Mouse (Mus musculus): Measurements from ENCODE around the gene Gm8773. TPM values are rescaled to one million over a fixed set of nuclear protein-coding genes. Genes with fewer than 3 reads are reported as not detected.

Gene Gm8773
- 11.7 and 13.1 TPM in 2 replicates for polyA plus RNA-seq (2015; fragmentation: Nextera tagmentation; extraction: Ambion mirVana)

DNA sequence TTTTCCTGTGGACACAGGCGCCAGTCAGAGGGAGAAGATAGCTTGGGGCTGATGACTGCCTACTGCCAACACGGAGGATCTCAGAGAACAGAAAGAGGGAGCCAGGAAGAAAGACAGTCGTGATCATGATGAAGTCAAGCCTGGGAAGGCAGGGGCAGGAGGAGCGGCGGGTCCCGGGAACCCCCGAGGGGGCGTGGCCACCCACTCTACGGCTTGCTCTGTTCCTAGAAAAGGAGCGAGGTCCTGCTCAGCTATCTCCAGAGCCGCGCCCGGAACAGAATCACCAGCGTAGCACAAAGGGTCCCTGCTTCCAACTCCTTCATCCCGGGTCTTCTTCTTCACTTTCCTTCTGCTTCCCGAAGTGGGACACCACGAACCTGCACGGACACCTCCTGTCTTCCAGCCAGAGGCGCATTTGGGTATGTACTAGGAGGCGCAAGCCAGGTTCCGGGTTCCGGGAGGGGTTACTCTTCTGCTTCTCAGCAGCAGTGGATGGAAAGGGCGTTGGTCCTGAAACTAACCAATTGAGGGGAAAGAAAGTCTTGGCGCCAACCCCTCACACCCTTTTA lies at the start of gene Gm8773:
TSS of gene Gm8773 (plus strand) at position 51 of the 569 bp plus-strand sequence.
- peaks cover 3% of the 10 kb centered on the region; the same call in 1 of the 2 replicates for H3K4me1 ChIP-seq (replicated peaks)
- H3K27ac ChIP-seq = peak within 1 kb of the TSS; percentile 18; the same call in 1 of the 2 replicates
- peak within 1 kb of the TSS; percentile 75 for H3K9ac ChIP-seq
- 1% methylated on average over 24 of the region's 24 CpGs for WGBS
- peak within 1 kb of the TSS; percentile 81 for H3K4me2 ChIP-seq
- peak; percentile 88 for ATAC-seq (ENCODE audit: low FRiP score)
- no peaks in the 10 kb centered on the region for H3K9me3 ChIP-seq
- H3K27me3 ChIP-seq = peaks cover 6% of the 10 kb centered on the region; the same call in 1 of the 2 replicates
- no peaks in the 10 kb centered on the region for H3K36me3 ChIP-seq
- peak within 1 kb of the TSS; percentile 55 for H3K4me3 ChIP-seq

DNA sequence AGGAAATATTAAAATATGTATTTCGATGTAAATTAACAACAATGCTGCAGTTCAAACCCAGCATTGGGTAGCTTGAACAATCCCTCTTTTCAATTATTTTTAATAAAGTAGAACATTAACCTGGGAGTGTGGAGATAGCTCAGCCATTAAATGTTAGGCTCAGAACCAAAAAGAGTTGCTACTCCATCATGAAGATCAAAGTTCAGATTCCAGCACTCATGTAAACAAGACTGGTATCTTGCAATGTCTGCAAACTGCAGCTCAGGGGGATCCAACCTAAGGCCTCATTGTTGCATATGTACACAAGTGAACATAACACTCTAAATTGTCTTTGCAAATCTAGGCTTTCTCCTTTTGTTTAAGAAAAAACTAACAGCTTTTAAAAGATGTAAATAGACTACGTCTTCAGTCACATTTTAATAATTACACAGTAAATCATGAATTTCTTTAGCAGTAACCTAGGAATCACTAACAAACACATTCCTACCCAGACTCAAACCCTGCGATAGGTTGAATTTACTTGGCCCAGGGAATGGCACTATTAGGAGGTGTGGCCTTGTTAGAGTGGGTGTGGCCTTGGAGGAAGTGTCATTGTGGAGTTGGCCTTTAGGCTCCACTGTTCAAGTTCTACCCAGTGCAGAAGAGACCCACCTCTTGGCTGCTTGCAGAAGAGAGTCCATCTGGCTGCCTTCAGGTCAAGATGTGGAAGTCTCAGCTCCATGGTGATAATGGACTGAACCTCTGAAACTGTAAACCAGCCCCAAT lies 39.8 kb upstream of the Gm8773 start:
- H3K27ac ChIP-seq = no peak overlapping the region
- no peak overlapping the region for H3K4me3 ChIP-seq
- no peak overlapping the region for H3K4me2 ChIP-seq
- no peak overlapping the region for H3K9ac ChIP-seq
- H3K9me3 ChIP-seq = no peaks in the 10 kb centered on the region
- 94% methylated on average over 3 of the region's 3 CpGs for WGBS
- peaks cover 18% of the 10 kb centered on the region for H3K36me3 ChIP-seq
- no peaks in the 10 kb centered on the region for H3K4me1 ChIP-seq (replicated peaks)
- ATAC-seq (ENCODE audit: low FRiP score) = no peak
- no peaks in the 10 kb centered on the region for H3K27me3 ChIP-seq

GRCm38 (mm10) chr5:5536131-5536530 lies 37.5 kb upstream of the Gm8773 start:
- no peaks in the 10 kb centered on the region for H3K9me3 ChIP-seq
- H3K36me3 ChIP-seq = peaks cover 31% of the 10 kb centered on the region
- 92% methylated on average over 1 of the region's 1 CpGs for WGBS
- H3K27me3 ChIP-seq = no peaks in the 10 kb centered on the region
- ATAC-seq (ENCODE audit: low FRiP score) = no peak
- H3K4me2 ChIP-seq = no peak overlapping the region
- no peak overlapping the region for H3K27ac ChIP-seq
- no peak overlapping the region for H3K9ac ChIP-seq
- no peaks in the 10 kb centered on the region for H3K4me1 ChIP-seq (replicated peaks)
- H3K4me3 ChIP-seq = no peak overlapping the region

DNA sequence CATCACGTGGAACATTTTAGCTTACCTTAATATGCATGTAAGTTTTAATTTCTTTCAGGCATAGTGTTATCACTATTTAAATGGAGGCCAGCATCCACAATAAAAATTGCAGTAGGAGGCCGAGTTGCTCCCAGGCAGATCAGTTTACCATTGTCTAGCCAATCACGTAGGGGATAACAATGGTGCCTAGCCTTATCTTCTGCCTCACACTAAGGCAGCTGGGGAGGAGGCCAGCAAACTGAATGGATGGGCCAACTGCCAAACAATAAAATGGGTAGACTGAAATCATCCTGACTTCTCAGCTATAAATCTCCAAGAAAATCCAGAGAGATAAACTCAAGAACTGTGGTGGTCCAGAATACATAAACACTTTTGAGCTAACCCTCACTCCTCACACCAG lies 33.8 kb upstream of the Gm8773 start:
- H3K27ac ChIP-seq = no peak overlapping the region
- H3K9me3 ChIP-seq = no peaks in the 10 kb centered on the region
- no peak overlapping the region for H3K4me2 ChIP-seq
- H3K4me1 ChIP-seq (replicated peaks) = no peaks in the 10 kb centered on the region
- ATAC-seq (ENCODE audit: low FRiP score) = no peak
- no peak overlapping the region for H3K4me3 ChIP-seq
- WGBS = 69% methylated on average over 3 of the region's 3 CpGs
- H3K36me3 ChIP-seq = peaks cover 55% of the 10 kb centered on the region
- no peak overlapping the region for H3K9ac ChIP-seq
- H3K27me3 ChIP-seq = no peaks in the 10 kb centered on the region

DNA sequence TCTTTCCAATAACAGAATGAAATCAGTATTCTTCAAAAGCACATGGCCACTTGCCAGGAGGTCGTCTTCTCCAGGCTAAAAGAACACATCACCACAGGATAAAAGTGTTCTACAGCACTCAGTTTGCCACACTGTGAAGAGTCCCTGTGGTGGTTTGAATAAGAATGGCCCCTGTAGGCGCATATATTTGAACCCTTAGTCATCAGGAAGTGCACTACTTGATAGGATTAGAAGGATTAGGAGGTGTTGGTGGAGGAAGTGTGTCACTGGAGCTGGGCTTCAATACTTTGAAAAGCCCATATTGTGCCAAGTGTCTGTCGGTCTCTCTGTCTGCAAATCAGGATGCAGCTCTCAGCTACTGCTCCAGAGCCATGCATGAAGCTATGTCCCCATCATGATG lies 33.2 kb upstream of the Gm8773 start:
- Histone ChIP-seq H3K9ac (no peak overlapping the region), H3K27ac (no peak overlapping the region), H3K4me1 (replicated peaks) (no peaks in the 10 kb centered on the region), H3K27me3 (no peaks in the 10 kb centered on the region), H3K4me3 (no peak overlapping the region), H3K4me2 (no peak overlapping the region), H3K36me3 (peaks cover 55% of the 10 kb centered on the region), H3K9me3 (no peaks in the 10 kb centered on the region)
- no peak for ATAC-seq (ENCODE audit: low FRiP score)
- WGBS = 75% methylated on average over 3 of the region's 3 CpGs

DNA sequence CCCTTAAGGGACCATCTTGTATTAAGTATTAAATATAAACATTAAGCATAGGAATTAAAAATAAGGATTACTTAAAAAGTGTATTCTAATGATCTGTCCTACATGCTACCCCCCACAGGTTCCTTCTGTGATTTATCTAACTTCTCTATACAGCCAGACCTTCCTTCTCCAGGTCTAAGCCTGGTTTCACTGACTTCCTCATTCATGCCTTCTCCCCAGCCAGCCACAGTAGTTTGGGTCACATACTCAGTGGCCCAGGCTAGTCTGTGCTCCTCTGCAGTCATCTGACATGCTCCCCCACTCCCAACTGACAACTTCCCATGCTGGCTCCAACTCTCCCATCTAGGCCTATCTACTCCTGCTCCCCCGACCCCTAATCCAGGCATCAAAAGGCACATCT lies 22.5 kb upstream of the Gm8773 start:
- no peak overlapping the region for H3K4me2 ChIP-seq
- no peak overlapping the region for H3K27ac ChIP-seq
- no peaks in the 10 kb centered on the region for H3K4me1 ChIP-seq (replicated peaks)
- no peak overlapping the region for H3K4me3 ChIP-seq
- no peaks in the 10 kb centered on the region for H3K27me3 ChIP-seq
- no peak for ATAC-seq (ENCODE audit: low FRiP score)
- H3K36me3 ChIP-seq = peaks cover 47% of the 10 kb centered on the region
- 78% methylated on average over 1 of the region's 1 CpGs for WGBS
- H3K9ac ChIP-seq = no peak overlapping the region
- no peaks in the 10 kb centered on the region for H3K9me3 ChIP-seq

- WGBS = under 1% methylated on average over 43 of the region's 43 CpGs
- peak; percentile 99 for ATAC-seq (ENCODE audit: low FRiP score)
Measured at GRCm38 (mm10) chr5:5559079-5559740, 14.4 kb upstream of the Gm8773 start, which contains the start of gene Gtpbp10. Gene Gtpbp10 (minus strand): TSS chr5:5559538.

DNA sequence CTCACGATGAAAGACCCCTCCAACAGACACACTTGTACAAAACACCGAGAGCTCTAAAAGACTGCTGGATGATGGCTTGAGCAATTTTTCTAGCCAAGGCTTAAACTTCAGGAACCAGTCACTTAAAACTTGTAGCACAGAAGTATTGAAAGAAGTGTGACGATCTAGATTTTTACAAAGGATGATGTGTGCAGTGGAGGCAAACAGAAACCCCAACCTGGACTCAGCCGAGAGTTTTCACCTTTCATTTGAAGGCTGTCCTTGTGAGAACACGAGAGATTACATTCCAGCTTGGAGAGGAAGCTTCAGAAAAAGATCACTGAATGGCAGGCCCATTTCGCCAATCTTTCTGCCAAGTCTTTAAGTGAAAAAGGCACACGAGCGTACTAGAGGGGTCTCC lies 13.8 kb upstream of the Gm8773 start:
- peaks cover 16% of the 10 kb centered on the region for H3K4me1 ChIP-seq (replicated peaks)
- H3K27ac ChIP-seq = peak overlapping the region; percentile 80
- peak overlapping the region; percentile 62 for H3K4me2 ChIP-seq
- no peaks in the 10 kb centered on the region for H3K9me3 ChIP-seq
- H3K36me3 ChIP-seq = peaks cover 4% of the 10 kb centered on the region
- WGBS = 43% methylated on average over 8 of the region's 8 CpGs
- peak overlapping the region; percentile 76 for H3K4me3 ChIP-seq
- ATAC-seq (ENCODE audit: low FRiP score) = peak; percentile 38; the same call in 1 of the 2 replicates
- 0 out of 2 replicates have a peak, but pooled peaks cover 4% of the 10 kb centered on the region for H3K27me3 ChIP-seq
- H3K9ac ChIP-seq = peak overlapping the region; percentile 80

More at GRCm38 (mm10) chr5:5559079-5559740, 14.4 kb upstream of the Gm8773 start, which contains the start of gene Gtpbp10:
- no peaks in the 10 kb centered on the region for H3K9me3 ChIP-seq
- peak within 1 kb of the TSS; percentile 62 for H3K4me2 ChIP-seq
- peak within 1 kb of the TSS; percentile 80 for H3K9ac ChIP-seq
- H3K4me3 ChIP-seq = peak within 1 kb of the TSS; percentile 76
- peaks cover 16% of the 10 kb centered on the region for H3K4me1 ChIP-seq (replicated peaks)
- H3K27me3 ChIP-seq = 0 out of 2 replicates have a peak, but pooled peaks cover 4% of the 10 kb centered on the region
- H3K36me3 ChIP-seq = peaks cover 10% of the 10 kb centered on the region
- peak within 1 kb of the TSS; percentile 80 for H3K27ac ChIP-seq

GRCm38 (mm10) chr5:5561041-5561706 lies 12.4 kb upstream of the Gm8773 start:
- no peak overlapping the region for H3K4me3 ChIP-seq
- H3K9ac ChIP-seq = no peak overlapping the region
- no peak overlapping the region for H3K27ac ChIP-seq
- peaks cover 16% of the 10 kb centered on the region for H3K4me1 ChIP-seq (replicated peaks)
- H3K36me3 ChIP-seq = no peaks in the 10 kb centered on the region
- no peak for ATAC-seq (ENCODE audit: low FRiP score)
- H3K9me3 ChIP-seq = no peaks in the 10 kb centered on the region
- 0 out of 2 replicates have a peak, but pooled peaks cover 4% of the 10 kb centered on the region for H3K27me3 ChIP-seq
- WGBS = 77% methylated on average over 4 of the region's 4 CpGs
- no peak overlapping the region for H3K4me2 ChIP-seq

GRCm38 (mm10) chr5:5562435-5562834 lies 11.2 kb upstream of the Gm8773 start:
- Histone ChIP-seq H3K4me1 (replicated peaks) (peaks cover 16% of the 10 kb centered on the region), H3K36me3 (no peaks in the 10 kb centered on the region), H3K9ac (no peak overlapping the region), H3K4me2 (no peak overlapping the region), H3K9me3 (no peaks in the 10 kb centered on the region), H3K4me3 (no peak overlapping the region), H3K27me3 (0 out of 2 replicates have a peak, but pooled peaks cover 4% of the 10 kb centered on the region), H3K27ac (no peak overlapping the region)
- no peak for ATAC-seq (ENCODE audit: low FRiP score)
- WGBS = 81% methylated on average over 3 of the region's 3 CpGs

DNA sequence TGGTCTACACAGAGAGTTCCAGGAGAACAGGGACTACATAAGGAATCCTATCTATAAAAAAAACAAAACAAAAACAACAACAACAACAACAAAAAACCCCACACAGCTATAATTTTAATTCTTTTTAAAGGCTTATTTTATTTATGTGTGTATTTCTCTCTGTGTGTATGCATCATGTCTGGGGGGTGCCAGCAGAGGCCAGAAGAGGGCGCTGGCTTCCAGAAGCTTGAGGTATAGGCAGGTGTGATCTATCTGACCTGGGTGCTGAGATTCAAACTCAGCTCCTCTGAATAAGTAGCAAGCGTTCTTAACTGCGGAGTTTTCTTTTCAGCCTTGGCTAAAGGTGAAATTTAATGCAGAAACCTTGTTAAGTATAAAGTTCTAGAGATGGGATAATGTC lies 14.1 kb downstream of the Gm8773 start:
- WGBS = 88% methylated on average over 3 of the region's 3 CpGs
- no peak overlapping the region for H3K9ac ChIP-seq
- ATAC-seq (ENCODE audit: low FRiP score) = no peak
- no peaks in the 10 kb centered on the region; the same call in 1 of the 2 replicates for H3K36me3 ChIP-seq
- no peak overlapping the region for H3K27ac ChIP-seq
- no peaks in the 10 kb centered on the region for H3K9me3 ChIP-seq
- no peak overlapping the region for H3K4me2 ChIP-seq
- no peak overlapping the region for H3K4me3 ChIP-seq
- no peaks in the 10 kb centered on the region for H3K4me1 ChIP-seq (replicated peaks)
- no peaks in the 10 kb centered on the region for H3K27me3 ChIP-seq

DNA sequence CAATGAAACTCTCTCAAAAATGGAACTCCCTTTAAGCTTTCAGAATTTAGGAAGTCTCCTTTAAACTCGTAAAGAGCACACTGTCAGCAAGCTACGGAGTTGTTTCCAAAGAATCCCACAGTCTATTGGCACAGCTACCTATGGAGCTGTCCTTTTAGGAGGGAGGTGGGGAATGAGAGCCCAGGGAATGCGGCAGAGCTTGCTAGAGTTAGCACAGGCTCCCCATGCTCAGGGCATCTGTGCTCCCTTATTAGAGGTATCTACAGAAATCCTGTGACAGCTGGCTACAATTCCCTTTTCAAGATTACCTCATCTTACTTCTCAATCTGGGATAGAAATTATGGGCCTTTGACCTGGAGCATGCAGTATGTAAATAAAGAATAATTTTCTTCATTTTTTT lies 36.9 kb downstream of the Gm8773 start:
- no peak overlapping the region for H3K4me3 ChIP-seq
- no peaks in the 10 kb centered on the region for H3K4me1 ChIP-seq (replicated peaks)
- no peaks in the 10 kb centered on the region for H3K9me3 ChIP-seq
- no peak overlapping the region for H3K9ac ChIP-seq
- no peak overlapping the region for H3K4me2 ChIP-seq
- H3K36me3 ChIP-seq = no peaks in the 10 kb centered on the region
- no peak overlapping the region for H3K27ac ChIP-seq
- ATAC-seq (ENCODE audit: low FRiP score) = no peak
- H3K27me3 ChIP-seq = no peaks in the 10 kb centered on the region
- 64% methylated on average over 3 of the region's 3 CpGs for WGBS

All from hindbrain, embryonic 13.5 days (tissue).